Mouse (Mus musculus): ENCODE results near the gene Bri3.
"Not testable (repeated sequence)": the region's sequence is repeated elsewhere in the genome, so short reads cannot be mapped to it uniquely, and the experiment has no call there.

Bri3 gene

DNA sequence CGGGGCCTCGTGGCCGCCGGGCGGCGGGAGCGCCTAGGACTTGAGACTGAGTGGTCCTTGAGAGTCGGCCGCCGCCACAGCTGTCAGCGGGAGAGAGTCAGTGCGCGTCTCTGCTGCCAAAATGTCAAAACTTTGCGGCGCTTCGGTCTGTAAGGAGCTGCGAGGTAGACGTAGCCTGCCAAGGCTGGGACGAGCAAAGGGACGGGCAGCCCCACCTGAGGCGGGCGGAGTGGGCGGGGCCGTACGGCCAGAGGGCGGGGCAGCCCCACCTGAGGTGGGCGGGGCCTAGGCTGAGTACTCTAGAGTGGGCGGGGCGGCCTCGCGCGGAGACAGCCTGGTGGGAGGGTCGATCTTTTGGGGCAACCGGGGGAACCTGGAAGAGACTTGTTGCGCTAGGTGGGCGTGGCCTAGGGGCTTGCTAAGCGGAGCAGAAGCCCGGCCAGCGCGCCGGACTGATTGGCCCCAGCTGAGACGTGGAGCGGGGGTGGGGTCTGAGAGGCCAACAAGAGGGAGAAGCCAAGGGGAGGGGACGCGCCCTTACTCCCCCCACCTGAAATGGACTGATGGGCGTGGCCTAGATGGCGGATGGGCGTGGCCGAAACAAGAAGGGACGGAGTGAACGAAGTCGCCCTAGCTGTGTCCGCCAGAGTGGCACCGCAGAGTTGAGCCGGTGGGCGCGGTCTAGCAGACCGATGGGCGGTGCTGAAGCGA is 113.8 kb downstream of the Bri3 start, which contains the start of gene Baiap2l1:
Gene Baiap2l1, minus strand, starts transcription at position 232 of the 711 bp plus-strand sequence.
- DNase-seq (ENCODE audit: low spot score in 2 of 2): peak; percentile 17 to 23

DNA sequence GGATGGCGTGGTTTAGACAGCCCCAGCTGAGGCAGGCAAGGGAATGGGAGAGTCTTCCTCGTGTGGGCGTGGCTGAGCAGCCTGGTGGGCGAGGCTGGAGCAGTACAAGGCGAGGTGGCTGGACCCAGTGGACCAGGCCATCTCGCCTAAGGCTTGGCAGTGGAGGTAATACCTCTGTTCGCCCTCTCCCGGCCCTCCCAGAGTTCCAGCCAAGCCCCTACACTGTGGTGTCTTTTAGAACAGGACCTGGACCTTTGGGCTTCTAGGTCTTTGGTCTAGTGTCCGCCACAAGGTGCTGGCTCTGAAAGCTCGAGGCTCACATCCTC is 114.3 kb downstream of the Bri3 start:
- DNase-seq (ENCODE audit: low spot score in 2 of 2): no peak

DNA sequence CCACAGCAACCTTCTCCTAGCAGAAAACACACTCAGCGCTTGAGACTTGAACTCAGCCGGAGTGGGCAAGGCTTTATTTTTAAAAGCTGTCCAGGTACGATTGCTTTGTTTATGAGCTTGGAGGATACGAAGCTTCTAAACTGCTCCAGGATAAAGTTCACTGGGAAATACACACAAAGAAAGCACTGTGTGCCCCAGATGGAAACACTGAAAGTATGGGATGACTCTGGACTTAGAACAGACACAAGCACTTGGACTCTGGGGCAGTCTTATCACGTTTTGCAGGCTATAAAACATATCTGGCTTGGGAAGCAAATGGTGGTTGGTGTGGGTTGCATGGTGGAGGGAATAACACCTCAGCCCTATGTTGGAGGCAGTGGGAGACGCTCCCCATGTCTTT is 115.6 kb downstream of the Bri3 start:
- DNase-seq (ENCODE audit: low spot score in 2 of 2): no peak

DNA sequence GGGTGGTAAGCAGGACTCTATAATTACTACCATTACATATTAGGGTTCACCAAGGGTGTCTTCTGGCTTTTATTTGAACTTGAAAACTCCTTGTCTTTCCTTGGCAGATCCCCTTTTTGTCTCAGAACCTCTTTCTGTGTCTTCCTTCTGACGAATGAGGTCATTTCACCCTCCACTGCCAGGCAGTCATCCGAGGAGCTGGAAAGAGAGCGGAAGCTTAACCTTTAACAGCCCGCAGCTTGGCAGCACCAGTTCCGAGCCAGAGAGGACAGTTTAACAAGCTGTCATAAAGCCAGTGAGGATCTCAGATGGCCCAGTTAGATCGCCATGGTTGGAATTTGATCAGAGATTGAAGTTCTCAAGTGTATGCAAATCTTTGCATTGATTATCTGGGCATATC is 116.1 kb downstream of the Bri3 start:
- no peak for DNase-seq (ENCODE audit: low spot score in 2 of 2)

DNA sequence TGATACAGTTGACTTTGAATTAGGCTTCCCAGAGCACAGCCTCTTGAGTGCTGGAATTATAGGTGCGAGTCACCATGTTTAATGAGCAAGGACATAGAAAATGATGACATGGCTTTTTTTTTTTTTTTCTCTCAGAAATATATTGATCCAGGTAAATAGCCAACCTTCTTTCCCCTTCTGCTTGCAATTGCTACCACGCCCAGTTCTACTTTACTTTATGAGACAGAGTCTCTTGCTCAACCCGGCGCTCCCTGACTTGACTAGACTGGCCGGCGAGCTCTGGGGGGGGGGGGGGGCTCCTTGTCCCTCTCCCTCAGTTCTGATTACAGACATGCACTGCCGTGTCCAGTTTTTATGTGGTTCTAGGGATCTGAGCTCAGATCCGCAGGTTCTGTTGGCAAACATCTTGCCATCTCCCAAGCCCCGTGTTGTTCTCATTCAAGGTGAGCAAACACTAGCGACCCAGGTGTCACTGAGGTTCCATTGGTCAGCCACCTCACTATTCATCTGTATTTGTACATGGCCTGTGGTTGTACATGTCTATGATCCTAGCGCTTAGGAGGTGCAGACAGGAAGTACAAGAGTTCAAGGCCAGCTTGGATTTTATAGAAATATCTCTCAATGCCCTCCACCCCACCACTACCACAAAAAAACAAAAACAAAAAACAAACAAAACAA is 120.6 kb downstream of the Bri3 start:
- DNase-seq (ENCODE audit: low spot score in 2 of 2): no peak

DNA sequence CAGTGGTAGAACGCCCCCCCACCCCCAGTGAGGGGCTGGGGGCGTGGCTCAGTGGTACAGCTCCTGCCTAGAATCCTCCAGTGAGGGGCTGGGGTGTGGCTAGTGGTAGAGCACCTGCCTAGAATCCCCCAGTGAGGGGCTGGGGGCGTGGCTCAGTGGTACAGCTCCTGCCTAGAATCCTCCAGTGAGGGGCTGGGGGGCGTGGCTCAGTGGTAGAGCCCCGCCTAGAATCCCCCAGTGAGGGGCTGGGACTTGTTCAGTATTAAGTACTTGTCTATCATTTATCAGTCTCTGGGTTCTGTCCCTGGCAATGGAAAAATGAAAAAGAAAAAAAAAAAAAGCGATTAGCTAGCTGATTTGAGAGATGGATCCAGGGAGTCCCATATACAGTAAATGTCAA is 122.3 kb downstream of the Bri3 start:
- not testable (repeated sequence) for DNase-seq (ENCODE audit: low spot score in 2 of 2)

DNA sequence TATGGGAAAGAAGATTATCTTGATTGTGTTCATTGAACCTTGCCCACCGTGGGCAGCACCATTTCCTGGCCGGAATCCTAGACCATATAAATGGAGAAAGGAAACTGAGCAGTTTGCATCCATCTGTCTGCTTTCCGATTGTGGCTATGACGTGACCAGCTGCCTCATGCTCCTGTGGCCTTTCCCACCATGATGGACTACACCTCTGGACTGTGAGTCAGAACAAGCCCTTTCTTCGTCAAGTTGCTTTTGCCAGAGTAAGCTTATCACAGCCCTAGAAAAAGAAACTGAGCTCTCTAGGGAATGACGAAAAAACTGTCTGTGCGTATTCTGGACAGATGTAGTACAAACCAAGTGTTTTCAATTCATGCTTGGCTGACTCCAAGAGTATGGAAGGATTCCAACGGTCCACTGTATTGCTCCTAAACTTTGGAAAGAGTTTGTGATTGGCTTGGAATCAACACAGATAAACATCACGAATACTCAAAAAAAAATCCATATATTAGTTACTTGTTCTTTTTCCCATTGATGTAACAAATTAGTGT is 124.5 kb downstream of the Bri3 start:
- DNase-seq (ENCODE audit: low spot score in 2 of 2): no peak

DNA sequence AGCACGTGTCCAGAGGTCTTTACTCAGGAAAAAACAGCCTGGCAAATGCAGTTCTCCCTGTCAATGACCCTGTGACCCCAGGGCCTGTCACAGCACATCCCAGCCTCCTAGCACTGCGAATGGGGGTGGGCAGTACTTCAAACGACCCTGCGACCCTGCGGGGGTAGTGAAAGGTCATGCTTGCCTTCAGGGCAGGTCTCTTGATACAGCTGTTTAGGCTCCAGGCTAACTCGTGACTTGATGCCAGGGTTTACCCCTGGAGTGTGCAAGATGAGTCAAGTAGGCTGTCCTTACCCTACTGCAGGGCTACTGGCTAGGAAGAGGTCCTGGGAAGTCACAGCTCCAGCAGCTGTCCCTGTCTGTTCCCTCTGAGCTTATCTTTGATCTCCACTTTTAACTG is 126.7 kb downstream of the Bri3 start:
- DNase-seq (ENCODE audit: low spot score in 2 of 2): no peak

DNA sequence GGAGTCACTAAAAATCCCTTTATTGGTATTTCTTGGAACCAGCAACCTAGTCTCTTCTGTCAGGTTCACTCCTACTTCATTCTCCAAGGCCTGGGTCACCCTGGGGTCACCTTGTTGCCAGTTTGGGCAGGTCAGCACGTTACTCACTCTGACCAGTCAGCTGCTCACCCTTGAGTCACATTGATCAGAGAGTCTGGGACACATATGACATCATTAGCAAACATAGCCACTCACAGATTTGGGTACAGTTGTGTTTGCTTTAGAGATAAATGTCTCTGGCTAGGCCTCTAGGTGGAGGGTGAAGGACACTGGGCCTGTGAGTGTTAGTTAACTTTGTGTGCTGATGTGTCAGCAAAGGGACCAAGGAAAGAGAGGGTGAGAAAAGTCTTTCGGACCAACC is 127.9 kb downstream of the Bri3 start:
- no peak for DNase-seq (ENCODE audit: low spot score in 2 of 2)

DNA sequence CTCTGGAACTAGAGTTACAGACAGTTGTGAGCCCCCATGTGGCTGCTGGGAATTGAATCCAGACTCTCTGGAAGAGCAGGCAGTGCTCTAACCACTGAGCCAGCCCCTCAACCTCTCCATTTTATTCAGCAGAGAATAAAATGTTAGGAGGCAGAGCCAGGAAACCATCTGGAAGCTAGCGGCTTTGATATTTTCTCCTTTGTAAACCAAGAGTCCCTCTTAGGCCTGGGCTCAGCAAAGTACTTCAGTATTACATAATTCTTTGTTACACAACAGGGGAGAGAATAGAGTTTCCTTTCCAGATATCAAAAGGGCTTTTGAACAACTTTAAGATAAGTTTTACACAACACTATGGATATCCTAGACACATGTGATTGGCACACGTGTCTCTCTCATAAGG is 128.6 kb downstream of the Bri3 start:
- no peak for DNase-seq (ENCODE audit: low spot score in 2 of 2)

DNA sequence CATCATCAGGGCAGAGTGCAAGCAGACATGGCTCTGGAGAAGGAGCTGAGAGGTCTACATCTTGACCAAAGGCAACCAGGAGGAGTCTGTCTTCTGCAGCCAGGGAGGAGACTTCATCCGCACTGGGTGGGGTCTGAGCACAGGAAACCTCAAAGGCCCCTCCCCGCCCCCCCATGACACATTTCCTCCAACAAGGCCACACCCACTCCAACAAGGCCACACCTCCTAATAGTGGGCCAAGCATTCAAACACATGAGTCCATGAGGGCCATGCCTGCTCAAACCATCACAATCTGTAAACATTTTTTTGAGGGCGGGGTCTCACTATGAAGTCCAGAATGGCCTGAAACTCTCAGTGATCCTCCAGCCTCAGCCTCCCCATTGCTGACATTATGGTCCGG is 135.2 kb downstream of the Bri3 start:
- no peak for DNase-seq (ENCODE audit: low spot score in 2 of 2)

DNA sequence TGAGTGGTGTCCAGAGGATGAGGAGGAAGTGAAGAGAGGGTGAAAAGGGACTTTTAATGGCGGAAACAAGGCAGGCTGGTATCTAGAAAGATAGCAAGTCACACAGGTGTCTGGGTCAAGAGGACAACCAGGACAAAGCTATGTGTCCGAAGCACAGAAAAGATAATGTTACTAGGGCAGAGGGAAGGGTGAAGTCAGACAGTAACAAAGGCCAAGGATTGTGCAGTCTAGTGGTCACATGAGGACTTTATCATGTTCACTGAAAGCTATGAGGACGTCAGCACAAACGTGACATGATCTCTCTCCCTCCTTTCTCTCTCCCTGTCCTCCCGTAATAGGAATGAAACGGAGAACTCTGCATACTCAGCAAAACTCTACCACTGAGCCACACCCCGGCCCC is 136.5 kb downstream of the Bri3 start:
- no peak for DNase-seq (ENCODE audit: low spot score in 2 of 2)

DNA sequence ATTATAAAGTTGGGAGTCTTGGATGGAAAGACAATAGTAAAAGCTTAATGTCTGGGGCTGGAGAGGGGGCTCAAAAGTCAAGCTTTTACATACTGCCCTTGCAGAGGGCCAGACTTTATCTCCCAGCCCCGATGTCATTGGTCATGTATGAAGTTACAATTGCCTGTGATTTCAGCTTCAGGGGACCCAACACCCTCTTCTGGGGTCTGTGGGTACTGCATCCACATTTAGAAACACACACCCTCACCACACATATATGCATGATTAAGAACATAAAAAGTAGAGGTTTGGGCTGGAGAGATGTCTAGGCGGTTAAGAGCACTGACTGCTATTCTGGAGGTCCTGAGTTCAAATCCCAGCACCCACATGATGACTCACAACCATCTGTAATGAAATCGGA is 137.5 kb downstream of the Bri3 start:
- no peak for DNase-seq (ENCODE audit: low spot score in 2 of 2)

DNA sequence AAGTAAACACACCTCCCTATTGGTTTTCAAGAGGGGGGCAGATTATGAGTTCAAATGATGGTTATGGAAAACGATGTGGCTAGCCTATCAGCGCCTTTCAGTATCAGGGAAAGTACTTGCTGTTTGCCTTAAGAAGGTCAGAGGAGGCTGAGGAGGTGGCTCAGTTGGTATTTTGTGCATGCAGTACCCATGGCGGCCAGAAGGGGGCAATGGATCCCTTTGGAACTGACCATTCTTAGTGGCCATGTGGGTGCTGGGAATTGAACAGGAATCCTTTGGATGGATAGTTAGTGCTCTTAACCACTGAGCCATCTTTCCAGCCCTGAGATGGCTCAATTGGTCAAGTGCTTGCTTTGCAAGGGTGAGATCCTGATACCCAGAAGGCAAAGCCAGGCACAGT is 139.7 kb downstream of the Bri3 start:
- DNase-seq (ENCODE audit: low spot score in 2 of 2): no peak

DNA sequence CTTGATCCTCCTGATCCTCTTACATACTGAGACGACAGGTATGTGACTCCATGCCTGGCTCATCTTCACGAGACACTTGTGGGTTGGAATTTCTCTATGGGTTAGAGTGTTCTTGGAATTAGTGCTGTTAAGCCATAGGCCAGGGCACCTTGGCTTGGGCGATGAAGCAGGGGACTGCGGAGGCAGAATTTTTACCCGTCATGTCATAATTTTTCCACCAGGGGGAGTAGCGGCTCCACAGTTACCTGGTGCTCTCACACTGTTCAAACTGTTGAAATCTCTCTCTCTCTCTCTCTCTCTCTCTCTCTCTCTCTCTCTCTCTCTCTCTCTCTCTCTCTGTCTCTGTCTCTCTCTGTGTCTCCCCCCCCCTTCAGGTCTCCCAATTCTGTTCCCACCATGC is 143.6 kb downstream of the Bri3 start:
- DNase-seq (ENCODE audit: low spot score in 2 of 2): peak; percentile 59 to 68

DNA sequence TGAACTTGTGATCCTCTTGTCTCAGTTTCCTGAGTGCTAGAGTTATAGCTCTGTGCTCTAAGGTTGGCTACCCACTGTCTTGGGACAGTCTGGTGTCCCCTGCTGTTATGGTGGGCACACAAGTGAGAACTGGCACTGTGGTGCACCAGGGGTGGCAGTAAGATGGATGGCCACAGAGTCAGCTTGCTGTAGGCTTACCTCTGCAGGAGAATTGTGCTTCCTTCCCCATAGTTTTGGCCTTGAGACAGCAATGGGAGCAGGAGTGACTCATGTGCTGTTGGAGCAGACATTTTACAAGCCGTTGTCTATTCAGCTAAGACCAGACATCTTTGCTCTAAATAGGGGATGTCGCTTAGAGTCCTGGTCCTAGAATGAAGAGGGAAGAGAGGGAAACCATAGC is 149.9 kb downstream of the Bri3 start:
- DNase-seq (ENCODE audit: low spot score in 2 of 2): no peak

DNA sequence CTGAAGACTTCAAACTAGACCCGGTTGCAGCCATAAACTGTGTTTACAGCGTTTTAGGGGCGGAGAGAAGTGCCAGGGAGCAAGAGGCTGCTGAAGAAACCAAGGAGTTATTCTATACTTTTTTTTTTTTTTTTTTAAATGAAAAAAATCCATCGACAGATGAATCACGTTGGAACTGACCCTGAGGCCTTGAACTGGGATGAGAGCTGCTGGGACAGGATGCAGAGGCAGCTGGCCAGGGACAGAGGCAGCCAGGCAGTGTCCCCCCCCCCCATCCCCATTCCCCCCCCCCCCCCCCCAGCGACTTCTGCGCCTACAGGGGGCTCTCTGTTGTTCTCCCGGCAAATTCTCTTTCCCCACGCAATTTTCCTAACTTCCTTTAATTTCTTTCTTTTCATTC is 153.3 kb downstream of the Bri3 start:
- DNase-seq (ENCODE audit: low spot score in 2 of 2): no peak

DNA sequence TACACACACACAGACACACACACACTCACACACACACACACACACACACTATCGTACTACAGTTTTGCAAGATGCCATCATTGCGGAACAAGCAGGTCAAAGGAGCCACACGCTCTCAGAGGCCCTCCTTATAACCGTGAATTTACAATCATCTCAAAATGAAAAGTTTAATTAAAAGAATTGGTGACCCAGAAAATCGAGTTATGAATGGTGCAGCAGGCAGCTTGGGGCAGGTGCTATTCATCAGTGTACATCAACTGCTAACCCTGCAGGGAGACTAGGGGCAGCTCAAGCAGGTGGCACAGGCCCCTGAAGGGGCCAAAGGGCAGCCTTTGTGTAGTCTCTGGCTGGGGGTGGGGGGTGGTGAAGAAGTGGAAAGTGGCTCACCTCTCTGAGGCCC is 156.6 kb downstream of the Bri3 start:
- DNase-seq (ENCODE audit: low spot score in 2 of 2): no peak

DNA sequence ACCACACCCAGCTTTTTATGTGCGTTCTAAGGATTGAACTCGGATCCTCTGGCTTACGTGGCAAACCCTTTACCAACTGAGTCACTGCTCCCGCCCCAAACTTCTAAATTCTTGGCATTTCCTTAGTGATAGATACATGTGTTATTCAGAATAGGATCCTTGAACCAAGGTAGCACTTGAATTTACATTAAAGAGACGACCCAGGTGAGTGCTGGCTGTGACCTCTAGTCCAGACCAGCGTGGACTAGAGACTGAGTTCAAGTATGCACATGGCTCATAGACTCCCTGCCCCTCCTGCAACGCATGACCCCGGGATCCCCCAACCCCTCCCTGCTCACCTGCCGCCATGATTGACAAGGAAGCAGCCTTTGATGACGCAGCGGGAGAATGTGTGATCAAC is 162.0 kb downstream of the Bri3 start:
- no peak for DNase-seq (ENCODE audit: low spot score in 2 of 2)

DNA sequence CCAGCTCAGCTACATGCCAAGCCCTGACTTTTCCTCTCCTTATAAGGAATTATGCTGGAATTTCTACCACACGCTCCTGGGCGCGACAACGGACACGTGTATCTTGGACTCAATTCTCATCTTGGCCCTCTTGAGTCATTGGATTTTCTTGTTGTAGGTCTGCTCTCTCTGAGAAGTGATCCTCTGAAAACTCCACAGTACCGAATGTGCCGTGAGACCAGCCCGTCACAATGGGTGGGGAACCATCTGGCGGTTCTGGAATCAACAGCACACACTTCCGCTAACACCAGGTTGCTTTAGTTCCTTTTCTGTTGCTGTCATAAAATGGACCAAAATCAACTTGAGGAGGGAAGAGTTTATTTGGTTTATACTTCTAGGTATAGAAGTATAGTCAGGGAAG is 166.4 kb downstream of the Bri3 start:
- DNase-seq (ENCODE audit: low spot score in 2 of 2): peak in 1 of 2 experiments; percentile 22

DNA sequence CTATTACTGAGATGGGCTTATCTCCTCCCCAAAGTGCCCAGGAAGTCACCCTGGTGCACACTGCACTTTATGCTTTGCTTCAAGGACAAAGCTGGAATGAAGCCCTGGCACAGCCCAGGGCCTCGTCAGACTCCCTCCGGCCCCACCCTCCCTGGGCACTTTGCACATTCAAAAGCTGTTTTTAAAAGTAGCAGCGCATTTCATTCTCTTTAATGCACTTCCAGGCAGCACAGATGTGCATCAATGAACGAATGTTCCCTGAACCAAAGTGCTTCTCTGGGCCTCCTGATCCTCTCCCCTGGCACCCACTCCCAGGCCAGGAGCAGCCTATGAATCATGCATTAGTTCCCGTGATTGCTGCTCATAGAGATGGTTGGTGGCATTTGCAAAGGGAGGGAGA is 167.5 kb downstream of the Bri3 start:
- no peak for DNase-seq (ENCODE audit: low spot score in 2 of 2)

DNA sequence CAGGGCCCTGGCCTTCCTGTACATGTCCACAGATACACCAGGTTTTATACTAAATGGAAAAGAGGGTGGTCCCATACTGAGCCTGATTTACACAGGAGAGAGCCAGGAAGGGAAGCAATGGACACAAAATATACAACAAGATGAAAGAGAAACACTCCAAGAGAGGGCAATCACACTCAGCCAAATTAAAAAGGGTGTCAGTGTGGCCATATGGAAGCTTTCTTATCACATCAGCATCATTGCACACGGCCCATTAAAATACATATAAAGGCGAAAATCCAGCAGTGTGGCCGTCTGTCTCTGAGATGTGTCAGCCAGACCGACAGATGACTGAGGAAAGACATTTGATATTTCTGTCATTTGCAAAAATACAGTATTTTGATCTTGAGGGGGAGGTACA is 168.5 kb downstream of the Bri3 start:
- DNase-seq (ENCODE audit: low spot score in 2 of 2): no peak

DNA sequence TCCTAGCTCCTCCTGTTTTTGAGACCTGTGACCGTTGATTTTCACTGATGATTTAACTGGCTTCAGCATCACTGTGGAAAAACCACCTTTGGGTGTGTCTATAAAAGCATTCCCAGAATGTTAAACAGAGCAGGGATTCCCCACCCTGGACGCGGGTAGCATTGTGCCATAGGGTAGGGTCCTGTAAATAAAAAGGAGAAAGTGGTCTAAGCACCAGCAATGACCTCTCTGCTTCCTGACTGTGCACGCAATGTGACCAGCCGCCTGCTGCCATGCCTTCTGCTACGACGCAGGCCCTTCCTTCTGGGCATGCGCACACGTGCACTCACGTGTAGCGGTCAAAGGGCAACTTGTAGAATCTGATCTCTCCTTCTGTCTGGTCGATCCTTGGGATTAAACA is 174.2 kb downstream of the Bri3 start:
- DNase-seq (ENCODE audit: low spot score in 2 of 2): no peak

DNA sequence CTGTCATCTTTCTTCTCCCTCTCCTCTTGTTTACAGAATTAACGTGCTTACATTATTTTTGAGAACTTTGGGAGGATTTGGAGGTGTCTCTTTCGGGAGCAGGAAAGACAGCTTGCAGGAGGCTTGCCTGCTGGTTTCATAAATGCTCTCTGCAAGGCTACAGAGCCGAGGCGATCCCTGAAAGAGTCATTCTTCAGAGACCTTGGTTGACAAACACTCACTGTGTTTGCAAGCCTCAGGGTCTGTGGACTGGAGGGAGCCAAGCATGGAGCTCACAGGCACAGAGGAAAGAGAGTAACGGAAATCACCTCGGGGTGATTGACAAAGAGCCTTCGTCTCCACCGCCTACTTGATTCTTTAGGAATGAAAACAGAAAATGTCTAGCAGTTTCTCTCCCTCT is 175.8 kb downstream of the Bri3 start:
- no peak for DNase-seq (ENCODE audit: low spot score in 2 of 2)
